Mouse (Mus musculus) bone marrow macrophage, adult 2 months (primary cell): ENCODE data around the gene Gm9747. TPM values are rescaled to one million over a fixed set of nuclear protein-coding genes. Genes with fewer than 3 reads are reported as not detected.

ENCODE experiments used
- H3K27ac ChIP-seq: 2 replicates; pipeline ENCODE4 v1.5.1; 2012; ENCODE audit warnings: low read depth, low read length; ENCODE audit not compliant: insufficient read depth
- H3K4me1 ChIP-seq: 2 replicates; pipeline ENCODE4 v1.6.1; 2012; ENCODE audit warnings: low read length; ENCODE audit not compliant: control insufficient read depth, insufficient read depth
- H3K4me3 ChIP-seq: 2 replicates; pipeline ENCODE4 v1.5.1; 2012; ENCODE audit warnings: mild to moderate bottlenecking, low read length, moderate library complexity; ENCODE audit not compliant: insufficient read depth
- CTCF ChIP-seq: IDR thresholded peaks from 2 replicates; pipeline ENCODE4 v1.5.1; 2012; ENCODE audit warnings: low read depth, mild to moderate bottlenecking, low read length, moderate library complexity
- POLR2A ChIP-seq: IDR thresholded peaks from 2 replicates; pipeline ENCODE4 v1.6.1; 2012; ENCODE audit warnings: mild to moderate bottlenecking, low read depth, low read length, borderline replicate concordance
- polyA plus RNA-seq: library from polyadenylated mRNA; stranded (reverse); fragments of >200 nt; gene quantifications from 2 replicates; pipeline ENCODE4 v1.2.4, GENCODE M21; 2012; ENCODE audit not compliant: missing spikeins, insufficient read depth, insufficient read length

The Gm9747 gene
- polyA plus RNA-seq, 1 experiment, result not detected

DNA sequence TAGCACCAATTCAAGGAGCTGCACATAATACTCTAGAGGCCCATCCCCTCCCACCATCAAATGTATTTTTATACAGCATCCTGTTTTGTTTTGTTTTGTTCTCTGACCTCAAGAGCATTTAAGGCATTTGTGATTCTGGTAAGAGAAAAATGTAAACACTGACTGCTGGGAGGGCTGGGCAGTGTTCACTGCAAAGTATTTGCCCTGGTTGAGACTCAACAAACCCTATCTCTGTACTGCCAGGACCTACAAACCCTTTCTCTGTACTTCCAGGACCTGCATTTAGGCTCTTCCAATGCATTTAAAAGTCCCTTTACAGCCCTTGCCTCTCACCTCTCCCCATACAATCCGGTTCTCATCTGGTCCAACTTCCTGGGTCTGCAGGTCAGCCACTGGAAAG is 41.4 kb downstream of the Gm9747 start:
- TF ChIP-seq POLR2A, result no peak
- TF ChIP-seq CTCF, result no peak
- H3K4me1 ChIP-seq, result no peaks in the 10 kb centered on the region
- H3K27ac ChIP-seq, result no peak overlapping the region
- no peak overlapping the region for H3K4me3 ChIP-seq

DNA sequence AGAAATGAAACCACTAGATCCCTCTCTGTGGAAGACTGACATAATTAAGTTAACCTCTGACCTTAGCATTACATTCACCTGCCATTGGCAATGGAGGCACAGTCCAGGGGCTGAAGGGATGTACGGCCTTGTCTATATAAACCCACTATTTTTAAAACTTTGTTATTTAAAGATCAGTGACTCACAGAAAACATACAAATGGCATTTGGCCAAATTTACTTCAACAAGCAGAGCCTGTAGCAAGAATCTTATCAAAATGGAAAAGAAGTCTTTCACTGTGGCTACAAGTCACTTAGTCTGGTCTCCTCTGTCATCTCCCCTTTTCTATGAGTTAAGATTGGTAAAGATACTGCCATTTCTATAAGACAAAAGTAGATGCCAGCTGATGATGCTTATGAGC is 46.9 kb downstream of the Gm9747 start:
- no peak overlapping the region for H3K27ac ChIP-seq
- TF ChIP-seq CTCF, result no peak
- no peak for TF ChIP-seq POLR2A
- H3K4me1 ChIP-seq, result 0 out of 2 replicates have a peak, but pooled peaks cover 4% of the 10 kb centered on the region

DNA sequence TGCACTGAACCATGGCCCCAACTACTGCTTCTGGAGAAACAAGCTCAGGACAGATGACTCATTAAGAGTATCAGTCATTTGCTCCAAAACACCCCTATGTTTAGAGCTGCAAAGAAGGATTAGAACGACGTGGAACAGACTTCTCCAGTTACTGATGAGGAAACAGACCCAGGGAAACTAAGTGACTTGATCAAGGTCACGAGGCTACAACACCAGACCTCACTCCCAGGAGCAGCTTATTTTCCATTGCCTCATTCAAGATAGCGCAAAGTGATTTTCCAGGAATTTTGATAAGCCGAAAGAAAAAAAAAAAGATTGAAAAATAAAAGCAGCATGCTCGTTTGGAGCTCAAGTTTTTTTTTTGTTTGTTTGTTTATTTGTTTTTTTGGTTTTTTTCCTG is 48.9 kb downstream of the Gm9747 start:
- H3K27ac ChIP-seq, result no peak overlapping the region
- TF ChIP-seq CTCF (no peak), POLR2A (no peak)

More for the DNA sequence above, 46.9 kb downstream of the Gm9747 start:
- no peak overlapping the region for H3K4me3 ChIP-seq

DNA sequence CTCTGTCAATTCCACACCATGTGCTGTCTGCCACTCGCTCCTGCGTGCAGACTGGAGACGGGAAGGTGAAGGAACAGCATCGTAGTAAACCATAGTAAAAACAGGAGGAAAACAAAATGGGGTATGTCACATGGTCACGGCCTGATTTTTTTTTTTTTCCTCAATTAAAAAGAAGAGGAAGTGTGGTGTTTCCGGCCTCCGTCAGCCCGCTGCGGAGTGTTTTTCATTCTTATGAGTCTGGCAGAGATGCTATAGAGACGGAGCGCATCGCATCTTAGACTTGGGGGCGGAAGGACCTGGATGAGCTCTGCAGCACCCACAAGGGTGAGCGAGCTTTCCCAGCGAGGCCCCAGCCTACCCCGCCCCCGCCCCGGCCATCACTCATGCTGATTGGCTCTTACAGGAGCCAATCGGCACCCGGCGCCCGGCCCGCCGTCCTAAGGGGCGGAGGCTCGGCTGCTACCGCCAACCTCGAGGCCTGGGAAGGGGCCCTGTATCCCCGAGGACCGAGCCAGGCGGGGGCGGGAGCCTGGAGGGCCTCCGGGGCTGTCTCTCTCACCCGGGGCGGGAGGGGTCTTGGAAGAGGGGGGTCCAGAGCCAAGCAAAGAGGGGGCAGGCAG is 50.2 kb downstream of the Gm9747 start:
- Histone ChIP-seq H3K4me1 (0 out of 2 replicates have a peak, but pooled peaks cover 4% of the 10 kb centered on the region), H3K27ac (peak overlapping the region; percentile 37), H3K4me3 (peak overlapping the region; percentile 59)
- TF ChIP-seq CTCF, result no peak
- no peak for TF ChIP-seq POLR2A

More for the DNA sequence above, 48.9 kb downstream of the Gm9747 start:
- H3K4me1 ChIP-seq, result 0 out of 2 replicates have a peak, but pooled peaks cover 4% of the 10 kb centered on the region
- no peak overlapping the region for H3K4me3 ChIP-seq

DNA sequence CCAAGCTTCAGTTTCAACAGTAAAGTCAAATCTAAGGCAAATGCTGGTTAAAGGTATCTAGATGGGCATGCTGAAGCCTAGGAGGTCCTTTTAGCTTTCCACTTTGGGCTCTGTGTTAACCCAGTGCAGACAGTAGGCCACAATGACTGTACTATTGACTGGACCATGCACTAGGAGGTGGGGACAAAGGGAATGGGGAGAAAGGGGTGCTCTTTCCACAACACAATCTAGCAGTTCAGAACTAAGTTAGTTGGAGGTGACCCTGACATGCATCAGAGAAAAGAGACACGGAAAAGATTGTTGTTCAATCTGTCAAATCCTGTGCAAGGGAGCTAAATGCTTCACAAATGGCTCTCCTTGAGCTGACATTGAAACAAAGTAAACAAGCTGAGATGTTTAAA is 51.0 kb downstream of the Gm9747 start:
- no peak for TF ChIP-seq POLR2A
- no peak for TF ChIP-seq CTCF
- Histone ChIP-seq H3K27ac (no peak overlapping the region), H3K4me3 (no peak overlapping the region), H3K4me1 (0 out of 2 replicates have a peak, but pooled peaks cover 4% of the 10 kb centered on the region)

DNA sequence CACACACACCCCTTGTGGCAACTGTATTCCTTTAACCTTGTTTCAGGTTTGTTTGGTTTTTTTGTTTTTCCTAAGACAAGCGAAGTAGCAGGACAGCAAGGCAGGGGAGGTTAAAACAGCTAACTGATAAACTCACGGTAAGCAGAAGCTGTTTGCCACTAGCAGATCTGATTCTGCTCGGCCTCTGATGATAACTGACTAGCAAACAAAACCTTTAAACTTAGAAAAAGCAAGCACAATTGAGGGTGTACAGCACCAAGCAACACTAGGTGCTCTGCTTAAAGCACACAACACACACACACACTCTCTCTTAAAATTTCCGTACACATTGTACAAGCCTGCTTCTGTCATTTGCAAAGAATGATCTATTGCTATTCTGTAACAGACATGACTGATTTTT is 51.5 kb downstream of the Gm9747 start:
- TF ChIP-seq POLR2A (no peak), CTCF (no peak)
- no peak overlapping the region for H3K4me3 ChIP-seq

More for the DNA sequence above, 51.5 kb downstream of the Gm9747 start:
- 0 out of 2 replicates have a peak, but pooled peaks cover 4% of the 10 kb centered on the region for H3K4me1 ChIP-seq
- H3K27ac ChIP-seq, result no peak overlapping the region

Other genes with a start within 250 kb of the Gm9747 start
- 0.12 and 0.16 TPM in 2 replicates for gene Irs1, start 58.3 kb downstream of the Gm9747 start, polyA plus RNA-seq
- 23.4 and 24.6 TPM in 2 replicates for gene Rhbdd1, start 83.3 kb downstream of the Gm9747 start, polyA plus RNA-seq